Mouse (Mus musculus): ENCODE data around the gene Klhdc1. TPM values are rescaled to one million over a fixed set of nuclear protein-coding genes. Genes with fewer than 3 reads are reported as not detected.

Gene Klhdc1
- polyA plus RNA-seq, 1 experiment from 2014 or later: 25.5 TPM

- ATAC-seq (peak; percentile 97), DNase-seq (ENCODE audit: low spot score) (peak; percentile 94)
- Histone ChIP-seq H3K27me3 (replicated peaks; ENCODE audit: insufficient read depth, low read length) (no peaks in the 10 kb centered on the region), H3K27ac (ENCODE audit: low read length) (peak within 1 kb of the TSS; percentile 63), H3K9ac (replicated peaks; ENCODE audit: low read depth) (peak within 1 kb of the TSS; percentile 50), H3K4me3 (ENCODE audit: low read depth, low read length) (peak within 1 kb of the TSS; percentile 70), H3K9me3 (ENCODE audit: low read length) (no peaks in the 10 kb centered on the region), H3K36me3 (ENCODE audit: insufficient read depth, low read length) (no peaks in the 10 kb centered on the region), H3K4me2 (replicated peaks; ENCODE audit: low read depth, low read length) (peak within 1 kb of the TSS; percentile 52), H3K4me1 (ENCODE audit: insufficient read depth, low read depth, low read length) (no peaks in the 10 kb centered on the region)
- WGBS: under 1% methylated on average over 37 of the region's 37 CpGs
- TF ChIP-seq CTCF (IDR thresholded peaks at IDR 0.05) (no peak; the same call in 1 of the 2 replicates), EP300 (IDR thresholded peaks at IDR 0.05) (no peak)
These were observed 13.1 kb upstream of the Klhdc1 start, which contains the start of gene Pole2 for GRCm38 (mm10) chr12:69227776-69228466. Gene Pole2, minus strand, starts transcription at chr12:69228195.

GRCm38 (mm10) chr12:69229251-69229650 lies 11.7 kb upstream of the Klhdc1 start:
- TF ChIP-seq CTCF (IDR thresholded peaks at IDR 0.05): peak; percentile 62
- TF ChIP-seq EP300 (IDR thresholded peaks at IDR 0.05): no peak
- H3K27me3 ChIP-seq (replicated peaks; ENCODE audit: insufficient read depth, low read length): no peaks in the 10 kb centered on the region
- WGBS: 71% methylated on average over 2 of the region's 2 CpGs
- no peak for ATAC-seq
- no peak overlapping the region for H3K4me2 ChIP-seq (replicated peaks; ENCODE audit: low read depth, low read length)
- H3K9ac ChIP-seq (replicated peaks; ENCODE audit: low read depth): no peak overlapping the region
- H3K27ac ChIP-seq (ENCODE audit: low read length): no peak overlapping the region
- H3K4me3 ChIP-seq (ENCODE audit: low read depth, low read length): no peak overlapping the region
- H3K36me3 ChIP-seq (ENCODE audit: insufficient read depth, low read length): no peaks in the 10 kb centered on the region
- no peaks in the 10 kb centered on the region for H3K9me3 ChIP-seq (ENCODE audit: low read length)
- no peaks in the 10 kb centered on the region for H3K4me1 ChIP-seq (ENCODE audit: insufficient read depth, low read depth, low read length)
- peak; percentile 58 for DNase-seq (ENCODE audit: low spot score)

- DNase-seq (ENCODE audit: low spot score) (peak; percentile 70), ATAC-seq (peak; percentile 70)
- Histone ChIP-seq H3K9ac (replicated peaks; ENCODE audit: low read depth) (no peak overlapping the region), H3K9me3 (ENCODE audit: low read length) (no peaks in the 10 kb centered on the region), H3K4me1 (ENCODE audit: insufficient read depth, low read depth, low read length) (no peaks in the 10 kb centered on the region), H3K4me3 (ENCODE audit: low read depth, low read length) (no peak overlapping the region), H3K27me3 (replicated peaks; ENCODE audit: insufficient read depth, low read length) (no peaks in the 10 kb centered on the region), H3K36me3 (ENCODE audit: insufficient read depth, low read length) (no peaks in the 10 kb centered on the region), H3K27ac (ENCODE audit: low read length) (no peak overlapping the region), H3K4me2 (replicated peaks; ENCODE audit: low read depth, low read length) (no peak overlapping the region)
- 55% methylated on average over 6 of the region's 6 CpGs for WGBS
- TF ChIP-seq EP300 (IDR thresholded peaks at IDR 0.05): no peak
- no peak for TF ChIP-seq CTCF (IDR thresholded peaks at IDR 0.05)
These were observed 5.2 kb upstream of the Klhdc1 start for GRCm38 (mm10) chr12:69235782-69236181.

- TF ChIP-seq EP300 (IDR thresholded peaks at IDR 0.05) (no peak), CTCF (IDR thresholded peaks at IDR 0.05) (peak; percentile 45)
- H3K36me3 ChIP-seq (ENCODE audit: insufficient read depth, low read length): no peaks in the 10 kb centered on the region
- WGBS: 32% methylated on average over 3 of the region's 3 CpGs
- H3K9me3 ChIP-seq (ENCODE audit: low read length): no peaks in the 10 kb centered on the region
- DNase-seq (ENCODE audit: low spot score): peak; percentile 38
- H3K27me3 ChIP-seq (replicated peaks; ENCODE audit: insufficient read depth, low read length): no peaks in the 10 kb centered on the region
- H3K27ac ChIP-seq (ENCODE audit: low read length): no peak overlapping the region
- no peak overlapping the region for H3K9ac ChIP-seq (replicated peaks; ENCODE audit: low read depth)
- H3K4me2 ChIP-seq (replicated peaks; ENCODE audit: low read depth, low read length): no peak overlapping the region
- H3K4me1 ChIP-seq (ENCODE audit: insufficient read depth, low read depth, low read length): no peaks in the 10 kb centered on the region
- ATAC-seq: peak; percentile 29
- no peak overlapping the region for H3K4me3 ChIP-seq (ENCODE audit: low read depth, low read length)
These were observed 2.7 kb upstream of the Klhdc1 start for GRCm38 (mm10) chr12:69238284-69238683.

GRCm38 (mm10) chr12:69241405-69241770 lies 412 bp downstream of the Klhdc1 start:
- no peak for ATAC-seq

GRCm38 (mm10) chr12:69241771-69242431 lies 925 bp downstream of the Klhdc1 start:
- WGBS: under 1% methylated on average over 53 of the region's 64 CpGs
- Histone ChIP-seq H3K9me3 (ENCODE audit: low read length) (no peaks in the 10 kb centered on the region), H3K4me3 (ENCODE audit: low read depth, low read length) (peak overlapping the region; percentile 74), H3K36me3 (ENCODE audit: insufficient read depth, low read length) (no peaks in the 10 kb centered on the region), H3K4me1 (ENCODE audit: insufficient read depth, low read depth, low read length) (no peaks in the 10 kb centered on the region), H3K27me3 (replicated peaks; ENCODE audit: insufficient read depth, low read length) (no peaks in the 10 kb centered on the region), H3K4me2 (replicated peaks; ENCODE audit: low read depth, low read length) (peak overlapping the region; percentile 85), H3K9ac (replicated peaks; ENCODE audit: low read depth) (peak overlapping the region; percentile 69), H3K27ac (ENCODE audit: low read length) (peak overlapping the region; percentile 78)
- DNase-seq (ENCODE audit: low spot score): peak; percentile 72
- peak; percentile 91 for ATAC-seq
- TF ChIP-seq CTCF (IDR thresholded peaks at IDR 0.05) (no peak), EP300 (IDR thresholded peaks at IDR 0.05) (no peak)

More at GRCm38 (mm10) chr12:69241405-69241770, 412 bp downstream of the Klhdc1 start:
- Histone ChIP-seq H3K9ac (replicated peaks; ENCODE audit: low read depth) (peak overlapping the region; percentile 69), H3K4me2 (replicated peaks; ENCODE audit: low read depth, low read length) (peak overlapping the region; percentile 85), H3K4me3 (ENCODE audit: low read depth, low read length) (peak overlapping the region; percentile 74), H3K4me1 (ENCODE audit: insufficient read depth, low read depth, low read length) (no peaks in the 10 kb centered on the region), H3K27me3 (replicated peaks; ENCODE audit: insufficient read depth, low read length) (no peaks in the 10 kb centered on the region), H3K36me3 (ENCODE audit: insufficient read depth, low read length) (no peaks in the 10 kb centered on the region), H3K9me3 (ENCODE audit: low read length) (no peaks in the 10 kb centered on the region), H3K27ac (ENCODE audit: low read length) (peak overlapping the region; percentile 78)
- 0% methylated on average over 3 of the region's 3 CpGs for WGBS
- DNase-seq (ENCODE audit: low spot score): no peak
- TF ChIP-seq EP300 (IDR thresholded peaks at IDR 0.05): no peak
- TF ChIP-seq CTCF (IDR thresholded peaks at IDR 0.05): no peak

All from lung, postnatal 0 days (tissue).